Mouse (Mus musculus): Measurements from ENCODE around the gene Sipa1.

The Sipa1 gene

DNA sequence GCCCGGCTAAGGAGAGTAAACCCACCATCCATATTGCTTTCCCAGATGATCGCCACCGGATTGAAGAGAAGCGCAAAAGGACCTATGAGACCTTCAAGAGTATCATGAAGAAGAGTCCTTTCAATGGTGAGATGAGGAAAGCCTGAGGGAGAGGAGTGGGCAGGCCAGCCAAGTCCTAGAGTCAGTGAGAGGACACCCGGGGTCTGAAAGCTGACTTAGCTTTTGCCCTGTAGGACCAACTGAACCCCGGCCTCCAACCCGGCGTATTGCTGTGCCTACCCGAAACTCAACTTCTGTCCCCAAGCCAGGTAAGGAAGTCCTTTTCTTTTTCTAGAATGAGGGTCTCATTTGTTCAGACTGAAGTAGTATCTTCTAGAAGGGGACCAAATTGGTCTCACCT is 18.2 kb downstream of the Sipa1 start:
- no peak for ATAC-seq (ENCODE audit: low TSS enrichment)

DNA sequence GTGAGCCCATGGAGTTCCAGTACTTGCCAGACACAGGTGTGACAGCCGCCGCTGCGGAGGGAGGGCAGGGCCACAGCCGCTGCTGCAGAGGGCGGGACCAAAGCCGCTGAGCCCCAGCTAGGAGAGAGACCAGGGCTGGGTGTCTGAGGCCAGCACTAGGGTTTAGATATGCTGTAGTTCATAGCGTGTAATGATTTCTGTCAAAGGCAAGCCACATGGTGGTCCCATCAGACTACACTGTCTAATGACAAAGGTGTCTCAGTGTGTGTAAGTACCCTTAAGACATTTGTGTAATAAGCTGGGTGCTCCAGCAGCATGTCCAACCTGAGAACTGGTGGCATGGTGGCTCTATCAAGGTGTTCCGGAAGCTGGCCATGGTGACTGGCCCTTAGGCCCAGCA is 21.9 kb downstream of the Sipa1 start:
- no peak for ATAC-seq (ENCODE audit: low TSS enrichment)

DNA sequence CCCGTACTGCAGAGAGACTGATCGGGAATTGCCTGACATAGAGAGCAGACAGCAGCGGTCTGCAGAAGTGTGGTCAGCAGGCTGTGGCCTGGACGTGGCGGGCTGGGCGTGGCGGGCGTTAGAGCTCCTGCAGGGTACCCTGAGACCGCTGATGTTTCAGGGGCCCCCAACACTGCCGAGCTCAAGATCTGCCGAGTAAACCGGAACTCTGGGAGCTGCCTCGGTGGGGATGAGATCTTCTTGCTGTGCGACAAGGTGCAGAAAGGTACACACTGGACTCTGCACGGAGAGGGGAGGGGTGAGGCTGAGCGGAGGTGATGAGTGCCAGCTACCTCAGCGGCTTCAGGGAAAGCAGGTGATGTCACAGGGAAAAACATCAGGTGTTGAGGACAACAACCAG is 22.5 kb downstream of the Sipa1 start:
- no peak for ATAC-seq (ENCODE audit: low TSS enrichment)

DNA sequence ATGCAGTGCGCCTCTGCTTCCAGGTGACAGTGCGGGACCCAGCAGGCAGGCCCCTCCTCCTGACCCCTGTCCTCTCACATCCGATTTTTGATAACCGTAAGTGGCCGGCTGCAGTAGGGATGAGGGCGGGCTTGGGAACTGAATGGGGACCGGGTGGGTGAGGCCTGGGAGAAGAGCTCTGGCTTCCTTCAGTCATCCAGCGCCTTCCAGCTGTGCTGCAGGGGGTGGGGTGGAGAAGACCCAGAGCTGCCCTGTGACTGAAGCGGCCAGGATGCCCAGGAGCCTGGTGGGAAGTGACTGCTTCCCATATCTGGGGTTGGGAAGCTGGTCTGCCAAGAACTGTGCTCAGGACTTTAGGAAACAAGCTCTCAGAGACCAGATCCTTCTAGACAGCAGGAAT is 23.2 kb downstream of the Sipa1 start:
- ATAC-seq (ENCODE audit: low TSS enrichment): no peak

DNA sequence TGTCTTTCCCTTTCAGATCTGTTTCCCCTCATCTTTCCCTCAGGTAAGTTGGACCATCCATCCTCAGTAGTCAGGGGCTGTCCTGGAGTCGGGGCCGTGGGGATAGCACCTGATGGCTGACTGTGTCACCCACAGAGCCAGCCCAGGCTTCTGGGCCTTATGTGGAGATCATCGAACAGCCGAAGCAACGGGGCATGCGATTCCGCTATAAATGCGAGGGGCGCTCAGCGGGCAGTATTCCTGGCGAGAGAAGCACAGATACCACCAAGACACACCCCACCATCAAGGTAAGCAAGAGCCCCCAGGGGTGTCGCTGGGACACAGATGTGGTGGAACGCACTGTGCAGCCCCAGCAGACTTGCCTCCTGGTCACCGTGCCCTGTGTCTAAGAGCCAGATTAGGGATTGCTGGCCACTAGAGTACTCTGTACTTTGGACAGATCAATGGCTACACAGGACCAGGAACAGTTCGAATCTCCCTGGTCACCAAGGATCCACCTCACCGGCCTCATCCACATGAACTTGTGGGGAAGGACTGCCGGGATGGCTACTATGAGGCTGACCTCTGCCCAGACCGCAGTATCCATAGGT is 25.0 kb downstream of the Sipa1 start:
- ATAC-seq (ENCODE audit: low TSS enrichment): no peak

DNA sequence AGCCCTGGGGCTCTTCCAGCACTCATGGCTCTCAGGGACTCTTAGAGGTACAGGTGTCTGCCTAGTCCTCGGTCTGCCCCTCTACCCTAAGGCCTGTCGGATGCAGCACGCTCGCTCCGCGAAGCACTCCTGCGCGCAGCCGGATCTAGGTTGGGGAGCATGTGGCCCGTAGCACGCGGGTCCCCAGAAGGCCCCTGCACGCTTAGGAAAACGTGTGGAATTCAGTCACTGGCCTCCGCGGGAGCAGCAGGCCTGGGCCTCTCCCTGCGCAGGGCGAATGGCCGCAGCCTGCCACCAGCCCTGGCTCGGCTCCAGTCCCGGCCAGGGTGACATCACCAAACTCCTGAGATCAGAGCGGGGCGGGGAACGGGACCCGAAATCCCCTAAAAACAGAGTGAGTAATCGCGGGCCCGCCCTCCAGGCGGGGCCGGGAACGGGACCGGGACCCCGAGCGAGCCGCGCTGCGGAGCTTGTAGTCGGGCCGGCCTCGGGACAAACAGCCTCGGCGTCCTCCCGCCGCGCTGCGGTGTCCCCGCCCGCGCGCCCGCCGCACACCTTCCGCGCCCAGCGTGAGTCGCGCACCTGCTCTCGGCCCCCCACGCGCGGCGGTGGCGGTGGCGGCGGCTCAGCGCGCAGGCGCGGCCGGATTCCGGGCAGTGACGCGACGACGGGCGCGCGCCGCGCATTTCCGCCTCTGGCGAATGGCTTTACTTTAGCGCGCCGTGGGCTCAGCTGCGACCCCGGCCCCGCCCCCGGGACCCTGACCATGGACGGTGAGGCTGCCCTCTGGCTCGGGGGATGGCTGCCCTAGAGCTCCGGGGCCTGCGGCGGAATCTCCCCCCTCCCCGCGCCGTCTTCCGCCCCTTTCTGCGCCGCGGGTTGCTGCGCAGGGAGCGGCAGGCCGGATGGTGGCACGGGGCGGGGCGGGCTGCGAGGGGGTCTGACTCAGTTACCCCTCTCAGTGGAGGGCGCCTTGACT is 26.1 kb downstream of the Sipa1 start, which contains the start of gene Rela:
Gene Rela, plus strand, starts transcription at position 415 of the 979 bp plus-strand sequence.
- ATAC-seq (ENCODE audit: low TSS enrichment): peak; percentile 85

DNA sequence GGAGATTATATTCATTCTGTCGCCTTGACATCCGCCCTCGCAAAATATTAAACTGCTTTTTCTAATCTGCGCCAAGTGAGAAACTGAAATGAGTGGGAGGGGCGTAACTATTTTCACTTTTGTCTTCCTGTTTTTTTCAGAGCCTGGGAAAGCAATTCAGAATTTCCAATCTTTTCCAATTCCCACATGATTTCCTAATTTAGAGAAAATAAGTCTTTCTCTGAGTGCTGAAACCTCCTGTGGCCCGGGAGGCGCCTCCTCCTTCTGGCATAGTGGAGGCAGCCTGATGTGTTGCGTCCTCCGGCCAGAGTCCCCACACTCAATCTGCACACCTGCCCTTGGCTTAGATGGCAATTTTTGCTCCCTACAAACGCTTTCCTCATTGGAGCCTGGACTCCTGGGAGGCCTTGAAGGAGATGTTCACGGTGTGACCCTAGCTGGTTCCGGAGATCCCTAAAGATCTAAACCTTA is 26.9 kb downstream of the Sipa1 start:
- peak; percentile 25; the same call in 1 of the 2 replicates for ATAC-seq (ENCODE audit: low TSS enrichment)

DNA sequence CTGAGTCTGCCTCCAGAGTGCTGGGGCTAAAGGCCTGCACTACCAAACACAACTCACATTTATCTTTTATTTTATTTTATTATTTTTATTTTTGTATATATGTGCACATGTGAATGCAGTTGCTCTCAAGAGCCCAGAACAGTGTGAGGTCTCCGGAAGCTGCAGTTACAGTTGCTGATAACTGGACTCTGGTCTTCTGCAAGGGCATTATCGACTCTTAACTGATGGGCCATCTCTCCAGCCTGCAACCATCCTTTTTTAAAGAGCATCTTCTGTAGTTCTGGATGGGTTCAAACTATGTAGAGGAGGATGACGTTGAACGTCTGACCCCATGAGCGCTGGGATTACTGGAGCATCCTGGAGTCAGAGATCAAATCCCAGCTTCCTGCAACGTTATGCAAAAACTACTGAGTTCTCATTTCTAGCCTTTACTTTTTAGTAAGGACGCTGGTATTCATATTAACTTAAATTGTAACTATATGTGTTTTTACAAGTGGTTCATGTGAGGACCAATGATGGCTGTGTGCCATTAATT is 27.4 kb downstream of the Sipa1 start:
- ATAC-seq (ENCODE audit: low TSS enrichment): no peak

DNA sequence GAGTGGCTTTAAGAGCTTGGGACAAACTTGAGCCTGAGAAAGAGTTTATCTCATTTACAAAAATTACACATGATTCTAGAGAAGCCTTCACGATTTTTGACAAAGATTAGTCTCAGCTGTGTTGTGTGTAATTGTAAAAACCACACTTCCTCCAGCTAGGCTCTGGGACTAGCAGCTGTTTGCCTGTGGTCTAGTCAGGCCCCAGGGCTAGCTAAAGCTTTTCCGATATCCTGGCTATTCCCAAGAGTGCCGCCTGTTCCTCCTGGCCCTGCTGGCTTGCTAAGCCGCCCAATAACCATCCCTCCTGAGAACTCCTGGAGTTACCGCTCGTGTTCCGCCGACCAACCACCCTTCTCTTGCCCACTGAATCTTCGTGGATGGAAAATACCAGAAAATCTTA is 31.4 kb downstream of the Sipa1 start:
- ATAC-seq (ENCODE audit: low TSS enrichment): no peak

DNA sequence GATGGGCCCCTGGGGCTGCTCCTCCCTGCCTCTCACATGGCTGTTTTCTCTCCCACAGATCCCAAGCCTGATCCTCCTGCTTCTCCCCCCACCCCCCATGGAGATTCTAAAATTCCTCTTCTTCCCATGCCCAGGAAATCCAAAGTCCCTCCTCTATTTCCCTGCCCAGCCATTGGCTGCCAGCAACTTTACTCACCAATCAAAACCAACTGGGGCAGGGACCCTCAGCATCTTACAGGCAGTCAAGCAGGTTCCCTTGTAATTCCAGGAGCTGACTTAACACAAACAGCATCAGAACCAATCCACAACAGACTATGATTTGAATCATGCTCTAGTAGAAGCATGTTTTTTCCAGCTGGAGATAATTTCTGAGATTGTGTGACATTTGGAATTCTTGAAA is 33.6 kb downstream of the Sipa1 start:
- ATAC-seq (ENCODE audit: low TSS enrichment): no peak

DNA sequence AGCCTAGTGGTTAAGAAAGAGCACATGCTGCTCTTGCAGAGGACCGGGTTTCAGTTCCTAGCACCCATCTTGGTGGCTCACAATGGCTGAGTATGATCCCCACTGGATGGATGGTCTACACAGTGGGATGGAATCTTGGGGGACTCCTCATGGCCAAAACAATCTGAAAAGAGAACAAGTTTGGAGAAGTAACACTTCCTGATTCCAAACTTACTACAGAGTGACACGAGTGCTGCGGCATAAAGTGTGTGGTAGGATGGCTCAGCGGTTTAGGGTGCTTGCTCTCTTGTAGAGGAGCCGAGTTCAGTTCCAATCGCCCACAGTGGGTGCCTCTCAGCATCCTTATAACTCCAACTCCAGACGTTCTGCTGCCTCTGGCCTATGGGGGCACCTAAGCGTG is 38.2 kb downstream of the Sipa1 start:
- ATAC-seq (ENCODE audit: low TSS enrichment): no peak

DNA sequence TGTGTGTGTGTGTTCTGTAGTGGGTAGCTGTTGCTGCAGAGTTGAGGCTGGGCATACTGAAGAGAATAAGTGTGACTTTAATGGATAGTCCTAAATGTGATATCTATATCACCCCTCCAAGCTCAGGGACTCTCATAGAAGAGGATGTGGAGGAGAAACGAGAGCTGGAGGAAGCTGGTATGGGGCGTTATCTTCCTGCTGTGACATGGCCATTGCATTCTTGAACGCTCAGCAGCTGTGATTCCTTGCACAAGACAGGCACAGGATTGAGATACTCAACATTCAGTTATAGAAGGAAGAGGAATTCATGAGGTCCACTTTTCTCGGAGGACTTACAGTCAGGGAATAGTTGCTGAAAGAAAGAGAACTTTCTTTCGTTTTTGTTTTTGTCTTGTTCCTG is 41.6 kb downstream of the Sipa1 start:
- ATAC-seq (ENCODE audit: low TSS enrichment): no peak

DNA sequence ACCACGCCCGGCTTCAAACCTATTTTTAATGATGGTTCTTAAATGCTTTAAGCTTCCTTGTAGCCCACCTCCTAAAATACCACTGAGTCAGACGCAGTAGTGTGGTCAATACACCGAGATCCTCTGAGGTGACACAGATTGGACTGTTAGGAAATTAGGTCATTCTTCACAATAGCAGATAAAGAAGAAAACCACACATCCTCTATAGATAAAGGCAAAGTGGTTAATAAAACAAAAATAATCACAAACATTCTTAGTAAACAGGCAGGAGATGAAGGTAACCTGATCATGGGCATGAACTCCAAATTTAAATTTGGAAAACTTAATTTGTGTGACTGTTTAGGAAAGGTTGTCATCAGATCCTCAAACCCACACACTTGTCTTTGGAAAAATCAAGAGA is 43.5 kb downstream of the Sipa1 start:
- no peak for ATAC-seq (ENCODE audit: low TSS enrichment)

DNA sequence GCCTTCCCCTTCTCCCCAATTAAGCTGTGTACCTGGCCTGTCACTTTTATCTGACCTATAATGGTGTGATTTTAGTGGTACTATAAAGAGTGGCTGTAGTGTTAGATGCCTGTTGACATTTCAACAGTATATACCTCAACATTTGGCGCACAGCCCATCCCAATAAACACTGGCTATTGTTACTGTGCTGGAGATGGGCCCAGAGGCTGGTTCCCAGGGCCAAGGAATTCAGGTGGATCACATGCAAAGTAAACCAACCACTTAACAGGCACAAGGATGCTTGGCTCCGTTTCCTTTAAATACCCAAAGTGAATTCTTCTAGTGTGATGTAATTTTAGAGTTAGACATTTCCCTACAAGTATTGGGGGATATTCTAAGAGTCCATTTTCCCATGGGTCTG is 48.6 kb downstream of the Sipa1 start:
- ATAC-seq (ENCODE audit: low TSS enrichment): no peak

DNA sequence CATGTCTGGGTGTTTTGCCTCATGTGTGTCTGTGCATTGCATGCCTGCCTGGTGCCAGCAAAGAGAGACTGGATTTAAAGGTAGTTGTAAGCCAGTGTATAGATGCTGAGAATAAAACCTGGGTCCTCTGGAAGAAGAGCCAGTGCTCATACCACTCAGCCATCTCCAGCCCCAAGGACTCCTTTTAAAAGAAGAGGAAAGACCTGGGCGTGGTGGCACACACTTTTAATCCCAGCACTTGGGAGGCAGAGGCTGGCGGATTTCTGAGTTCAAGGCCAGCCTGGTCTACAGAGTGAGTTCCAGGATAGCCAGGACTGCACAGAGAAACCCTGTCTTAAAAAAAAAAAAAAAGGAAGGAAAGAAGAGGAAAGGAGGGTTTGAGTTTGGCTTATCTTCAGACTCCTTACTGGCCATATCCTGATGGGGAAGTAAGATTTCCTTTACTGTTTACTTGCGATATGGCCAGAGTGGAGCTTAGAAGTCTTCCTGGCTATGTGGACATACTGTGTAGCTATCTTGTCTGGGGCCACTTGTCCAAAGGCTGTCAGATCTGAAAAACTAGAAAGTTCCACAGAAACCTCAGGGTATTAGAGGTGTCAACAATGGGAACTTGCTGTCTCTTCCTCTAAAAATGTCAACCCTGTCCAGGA is 50.6 kb downstream of the Sipa1 start:
- no peak for ATAC-seq (ENCODE audit: low TSS enrichment)

DNA sequence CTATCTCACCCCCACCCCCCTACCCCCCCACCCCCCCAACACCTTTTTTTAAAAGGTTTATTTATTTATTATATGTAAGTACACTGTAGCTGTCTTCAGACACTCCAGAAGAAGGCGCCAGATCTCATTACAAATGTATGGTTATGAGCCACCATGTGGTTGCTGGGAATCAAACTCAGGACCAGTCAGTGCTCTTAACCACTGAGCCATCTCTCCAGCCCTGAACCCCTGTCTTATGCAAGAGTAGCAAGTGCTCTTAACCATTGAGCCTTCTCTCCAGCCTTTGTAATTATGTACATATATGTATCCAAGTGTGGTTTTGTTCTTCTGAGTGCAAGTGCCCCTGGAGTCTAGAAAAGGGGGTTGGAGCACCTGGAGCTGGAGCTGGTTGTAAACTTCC is 51.5 kb downstream of the Sipa1 start:
- ATAC-seq (ENCODE audit: low TSS enrichment): no peak

DNA sequence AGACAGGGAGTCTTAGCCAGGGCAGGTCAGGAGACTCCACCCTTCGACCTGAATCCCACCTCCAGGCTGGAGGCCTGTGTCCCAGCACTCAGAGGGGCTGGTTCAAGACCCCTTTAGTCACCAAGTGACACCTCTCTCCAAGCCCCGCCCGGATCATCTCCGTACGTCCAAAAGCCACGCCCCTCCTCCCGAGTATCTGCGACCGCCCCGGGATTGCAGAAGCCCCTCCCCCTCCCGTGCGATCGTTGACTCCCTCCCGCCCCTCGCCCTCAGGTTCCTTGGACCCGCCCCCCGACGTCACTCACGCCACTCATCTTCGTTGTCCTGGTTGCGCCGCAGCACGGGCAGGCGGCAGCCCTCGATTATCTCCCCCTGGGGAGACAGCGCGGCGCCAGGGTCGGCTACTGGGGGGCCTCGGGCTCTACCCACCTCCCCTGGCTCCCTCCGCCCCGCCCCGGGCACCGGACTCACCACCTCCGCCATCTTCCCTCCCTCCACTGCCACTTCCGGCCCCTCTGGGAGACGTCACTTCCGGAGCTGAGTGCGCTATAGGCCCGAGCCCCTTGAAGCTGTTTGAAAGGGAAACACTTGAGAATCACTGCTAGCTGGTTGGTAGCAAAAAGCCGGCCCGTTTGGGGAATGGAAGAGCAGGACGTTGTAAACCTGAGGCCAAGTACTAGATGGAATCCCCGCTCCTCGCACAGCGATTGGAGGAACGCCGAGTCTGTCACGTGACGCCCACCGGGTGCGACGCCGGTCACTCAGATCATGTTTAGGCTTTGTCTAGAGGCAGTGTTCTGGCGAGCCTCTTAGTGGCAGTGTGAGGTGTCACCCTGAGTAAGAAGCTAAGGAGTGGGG is 53.7 kb downstream of the Sipa1 start, which contains the start of gene Kat5:
Gene Kat5, minus strand, starts transcription at position 691 of the 858 bp plus-strand sequence.
- peak; percentile 92 for ATAC-seq (ENCODE audit: low TSS enrichment)

DNA sequence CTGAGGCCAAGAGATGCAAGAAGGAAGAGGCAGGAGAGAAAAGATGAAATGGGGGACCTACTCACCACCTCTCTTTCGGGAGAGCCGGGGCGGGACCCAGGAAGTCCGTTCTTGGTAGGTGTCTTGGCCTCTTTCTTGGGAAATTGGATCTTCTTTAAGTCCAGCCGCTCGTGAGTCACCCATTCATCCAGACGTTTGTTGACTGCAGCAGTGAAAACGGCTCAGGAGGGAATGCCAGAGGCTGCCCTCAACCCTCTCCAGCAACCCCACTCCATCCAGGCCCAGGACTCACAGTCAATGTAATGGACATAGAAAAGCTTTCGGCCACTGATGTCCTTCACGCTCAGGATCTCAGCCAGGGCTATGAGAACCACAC is 54.3 kb downstream of the Sipa1 start:
- no peak for ATAC-seq (ENCODE audit: low TSS enrichment)

DNA sequence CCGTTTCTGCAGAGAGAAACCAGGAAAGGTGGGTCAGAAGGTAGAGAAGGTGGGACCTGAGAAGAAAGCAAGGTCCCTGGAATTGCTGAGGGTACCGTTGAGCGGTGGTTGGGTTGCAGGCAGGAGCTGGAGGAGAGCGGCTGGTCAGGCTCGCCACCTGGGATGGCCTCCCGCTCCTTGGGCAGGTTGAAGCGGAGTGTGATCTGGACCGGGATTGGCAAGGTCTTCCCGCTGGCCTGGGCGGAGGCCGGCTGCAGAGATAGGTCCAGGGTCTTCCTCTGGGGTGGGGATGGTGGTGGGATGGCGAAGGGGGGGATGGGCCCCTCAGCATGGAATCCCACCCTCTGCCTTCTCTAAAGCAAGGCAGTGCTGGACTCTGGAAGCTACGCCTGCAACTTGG is 54.8 kb downstream of the Sipa1 start:
- no peak for ATAC-seq (ENCODE audit: low TSS enrichment)

DNA sequence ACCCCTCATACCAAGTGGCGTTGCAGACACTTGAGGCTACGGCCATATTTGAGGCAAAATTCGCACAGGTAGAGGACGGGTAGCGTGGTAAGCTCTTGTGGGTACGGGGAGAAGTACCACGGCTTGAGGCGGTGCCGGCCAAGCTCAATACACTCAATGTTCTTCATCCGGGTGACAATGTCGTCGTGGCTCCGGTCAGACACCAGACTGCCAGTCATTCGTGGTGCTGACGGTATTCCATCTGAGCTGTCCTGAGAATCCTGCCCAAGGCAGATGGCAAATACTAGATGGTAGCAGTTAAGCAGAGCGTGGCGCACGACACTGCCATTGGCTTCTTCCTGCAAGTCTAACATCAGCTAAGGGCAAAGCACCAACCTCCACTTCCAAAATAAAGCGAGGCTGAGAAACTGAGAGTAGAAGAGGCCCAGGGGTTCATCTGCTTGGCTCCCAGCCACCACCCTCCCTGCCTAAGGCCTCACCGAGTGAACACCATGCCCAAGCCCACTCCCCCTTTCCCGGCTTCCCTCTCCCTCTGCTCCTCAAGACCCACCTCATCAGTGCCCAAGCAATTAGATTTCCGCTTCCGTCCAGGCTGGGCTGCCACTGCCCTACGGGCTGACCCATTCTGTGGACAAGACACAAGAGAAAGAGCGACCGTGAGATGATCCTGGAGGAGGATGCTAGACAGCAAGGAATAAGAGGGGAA is 55.6 kb downstream of the Sipa1 start:
- no peak for ATAC-seq (ENCODE audit: low TSS enrichment)

DNA sequence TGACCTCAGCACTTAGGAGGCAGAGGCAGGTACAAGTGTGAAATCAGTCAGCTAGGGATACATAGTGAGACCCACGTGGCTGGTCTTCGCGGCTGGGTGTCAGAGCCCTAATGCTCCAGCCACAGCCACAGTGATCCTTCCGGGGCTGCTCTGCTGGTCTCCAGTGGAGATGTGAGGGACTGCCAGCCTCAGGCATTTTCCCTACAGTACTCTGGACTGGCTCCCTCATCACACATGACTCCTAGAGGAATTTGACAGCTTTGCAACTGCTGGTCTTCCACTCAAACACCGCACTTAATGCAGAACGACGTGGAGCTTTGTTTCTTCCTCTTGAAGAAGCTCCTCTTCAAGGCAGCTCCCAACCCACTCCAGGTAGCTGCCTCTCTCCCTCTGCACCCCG is 57.3 kb downstream of the Sipa1 start:
- ATAC-seq (ENCODE audit: low TSS enrichment): no peak

Measured in frontal cortex, adult (tissue).